ENCODE assay signal across 11 mouse cellular contexts in genomic region chr1:181260949-181261696, GRCm38 (mm10). TPM values are rescaled to one million over a fixed set of nuclear protein-coding genes. Genes with fewer than 3 reads are reported as not detected.
DNase-seq lines count a peak whose midpoint lies in the region; ATAC-seq and TF ChIP-seq lines count a peak whose summit lies in the region.
"Had no signal": no experiment of that assay in that cellular context is flagged by ENCODE, and none has a peak within 500 bp of the region (broad histone marks: within the 10 kb centered on the region; RNA-seq: fewer than 3 reads in every experiment).

No protein-coding gene starts in this region.

- H3K9me3 ChIP-seq in forebrain, embryonic 12.5 days: no peaks in the 10 kb centered on the region
- H3K9me3 ChIP-seq in forebrain, embryonic 15.5 days: no peaks in the 10 kb centered on the region
- H3K9me3 ChIP-seq in heart, postnatal 0 days (replicated peaks; ENCODE audit: control insufficient read depth, low read length): no peaks in the 10 kb centered on the region

- H3K4me2 ChIP-seq in forebrain, embryonic 12.5 days: no peak overlapping the region
- H3K4me2 ChIP-seq in forebrain, embryonic 15.5 days (replicated peaks): no peak overlapping the region
- H3K4me2 ChIP-seq in heart, postnatal 0 days (ENCODE audit: low read depth, low read length): no peak overlapping the region

- TF ChIP-seq CTCF in brain, embryonic 14.5 days (IDR thresholded peaks at IDR 0.05; ENCODE audit: borderline replicate concordance, extremely low read depth, insufficient read depth, insufficient read length): no peak
- TF ChIP-seq CTCF in heart, postnatal 0 days (IDR thresholded peaks at IDR 0.05; ENCODE audit: low read depth): no peak
- no peak for TF ChIP-seq CTCF in layer of hippocampus, adult 2 months (conservative IDR thresholded peaks at IDR 0.05)

- TF ChIP-seq EP300 in heart, postnatal 0 days (IDR thresholded peaks at IDR 0.05; ENCODE audit: low read depth): no peak

- no peak for TF ChIP-seq POLR2A in brain, embryonic 14.5 days (IDR thresholded peaks at IDR 0.05; ENCODE audit: borderline replicate concordance, extremely low read depth, insufficient read depth, insufficient read length, poor library complexity, severe bottlenecking)

- H3K4me3 ChIP-seq in forebrain, embryonic 12.5 days (replicated peaks): no peak overlapping the region
- H3K4me3 ChIP-seq in forebrain, embryonic 15.5 days: no peak overlapping the region
- no peak overlapping the region for H3K4me3 ChIP-seq in heart, postnatal 0 days (ENCODE audit: low read depth, low read length)
- H3K4me3 ChIP-seq in layer of hippocampus, adult 2 months: no peak overlapping the region

- no peaks in the 10 kb centered on the region for H3K36me3 ChIP-seq in forebrain, embryonic 12.5 days (replicated peaks)
- H3K36me3 ChIP-seq in forebrain, embryonic 15.5 days: no peaks in the 10 kb centered on the region
- H3K36me3 ChIP-seq in heart, postnatal 0 days (replicated peaks; ENCODE audit: control insufficient read depth, insufficient read depth, low read length): no peaks in the 10 kb centered on the region

- DNase-seq in 3T3-L1 (ENCODE audit: low read depth, low spot score): peak; percentile 50
- peak; percentile 35 for DNase-seq in brain, embryonic 14.5 days (ENCODE audit: low read depth)
- DNase-seq in heart, postnatal 0 days (ENCODE audit: low spot score): no peak
- no peak for DNase-seq in layer of hippocampus, adult 2 months (ENCODE audit: low spot score in 2 of 2)
- DNase-seq: adrenal gland, postnatal 10 days; midbrain, embryonic 14.5 days; thymus, adult 18-20 months had no signal

- peaks cover 34% of the 10 kb centered on the region for H3K4me1 ChIP-seq in forebrain, embryonic 12.5 days
- H3K4me1 ChIP-seq in forebrain, embryonic 15.5 days: peaks cover 19% of the 10 kb centered on the region
- H3K4me1 ChIP-seq in heart, postnatal 0 days (ENCODE audit: control insufficient read depth, insufficient read depth): peaks cover 14% of the 10 kb centered on the region; the same call in 1 of the 2 replicates

- H3K27ac ChIP-seq in forebrain, embryonic 12.5 days: peak overlapping the region; percentile 31; the same call in 1 of the 2 replicates
- H3K27ac ChIP-seq in forebrain, embryonic 15.5 days (replicated peaks): no peak overlapping the region
- H3K27ac ChIP-seq in heart, postnatal 0 days (ENCODE audit: low read depth): peak overlapping the region; percentile 12; the same call in 1 of the 2 replicates
- no peak overlapping the region for H3K27ac ChIP-seq in layer of hippocampus, adult 2 months

- ATAC-seq in forebrain, embryonic 12.5 days (ENCODE audit: low FRiP score): peak; percentile 47; the same call in 1 of the 2 replicates
- ATAC-seq in forebrain, embryonic 15.5 days (replicated peaks): no peak
- ATAC-seq in heart, postnatal 0 days (ENCODE audit: insufficient read depth, low read depth): peak; percentile 5; the same call in 1 of the 2 replicates
- ATAC-seq in megakaryocyte, adult 5-6 weeks (ENCODE audit: poor library complexity, severe bottlenecking): no peak
- ATAC-seq in granulocyte monocyte progenitor cell, adult 5-6 weeks (replicated peaks; ENCODE audit: poor library complexity, severe bottlenecking): no peak

- WGBS in forebrain, embryonic 12.5 days: 27% methylated on average over 8 of the region's 8 CpGs
- WGBS in forebrain, embryonic 15.5 days: 28% methylated on average over 8 of the region's 8 CpGs
- WGBS in heart, postnatal 0 days: 33% methylated on average over 8 of the region's 8 CpGs

- H3K9ac ChIP-seq in forebrain, embryonic 12.5 days: no peak overlapping the region
- no peak overlapping the region for H3K9ac ChIP-seq in forebrain, embryonic 15.5 days (replicated peaks)
- H3K9ac ChIP-seq in heart, postnatal 0 days (replicated peaks; ENCODE audit: low read depth, low read length): no peak overlapping the region

- H3K27me3 ChIP-seq in forebrain, embryonic 12.5 days: peaks cover 6% of the 10 kb centered on the region; the same call in 1 of the 2 replicates
- H3K27me3 ChIP-seq in forebrain, embryonic 15.5 days: no peaks in the 10 kb centered on the region
- H3K27me3 ChIP-seq in heart, postnatal 0 days (ENCODE audit: control insufficient read depth, insufficient read depth, low read length): no peaks in the 10 kb centered on the region

RNA-seq across cellular contexts. Expression of gene Wdr26, which starts 49.3 kb away (rescaled TPM):
- 46.7 and 48.8 TPM in 2 replicates for polyA plus RNA-seq in forebrain, embryonic 12.5 days (2016; fragmentation: Nextera tagmentation; extraction: Ambion mirVana)
- 36.0 and 37.8 TPM in 2 replicates for polyA plus RNA-seq in forebrain, embryonic 15.5 days (2015; fragmentation: Nextera tagmentation; extraction: Ambion mirVana)
- polyA plus RNA-seq in brain, embryonic 14.5 days (2012; rRNA removed): 56.0 and 78.1 TPM in 2 replicates
- total RNA-seq in heart, postnatal 0 days (2014; rRNA removed; ENCODE audit: low replicate concordance): 37.4 and 46.2 TPM in 2 replicates
- 34.8 and 38.6 TPM in 2 replicates for polyA plus RNA-seq in heart, postnatal 0 days (2015; fragmentation: Nextera tagmentation; extraction: Ambion mirVana)
- total RNA-seq in megakaryocyte, adult 5-6 weeks (2015): 257 and 258 TPM in 2 replicates
- total RNA-seq in megakaryocyte, adult 5-6 weeks (2017): 235 and 244 TPM in 2 replicates
- 92.9 and 128 TPM in 2 replicates for total RNA-seq in granulocyte monocyte progenitor cell, adult 5-6 weeks (2014; fragmentation: Nextera tagmentation)
- 93.0 and 101 TPM in 2 replicates for total RNA-seq in granulocyte monocyte progenitor cell, adult 5-6 weeks (2017)
- 100 to 1,000 TPM; 104 to 117 TPM for total RNA-seq in layer of hippocampus, adult 2 months (2021)

Comparison
In these comparisons a context has a peak if more than half of its experiments do, and no peak if none do; other contexts are left out.
1. ATAC-seq: peak in forebrain, embryonic 12.5 days (single experiment) and heart, postnatal 0 days (single experiment); none in forebrain, embryonic 15.5 days (single experiment), megakaryocyte, adult 5-6 weeks (single experiment) and granulocyte monocyte progenitor cell, adult 5-6 weeks (single experiment).
2. H3K27ac ChIP-seq: peak in forebrain, embryonic 12.5 days (single experiment) and heart, postnatal 0 days (single experiment); none in forebrain, embryonic 15.5 days (single experiment) and layer of hippocampus, adult 2 months (single experiment).
3. DNase-seq: peak in 3T3-L1 (single experiment) and brain, embryonic 14.5 days (single experiment); none in heart, postnatal 0 days (single experiment) and layer of hippocampus, adult 2 months (0 of 2).